Mouse (Mus musculus): Measurements from ENCODE around the gene Ebf1. TPM values are rescaled to one million over a fixed set of nuclear protein-coding genes. Genes with fewer than 3 reads are reported as not detected.

Ebf1 gene
- polyA plus RNA-seq, 1 experiment from 2014 or later: 113 TPM

- no peak overlapping the region for H3K4me2 ChIP-seq (ENCODE audit: low read depth)
- 70% methylated on average over 6 of the region's 6 CpGs for WGBS
- no peak for DNase-seq (ENCODE audit: low spot score)
- ATAC-seq (ENCODE audit: insufficient read depth, low FRiP score, low TSS enrichment): no peak
- no peak overlapping the region for H3K9ac ChIP-seq (ENCODE audit: low read length)
- no peaks in the 10 kb centered on the region for H3K9me3 ChIP-seq (ENCODE audit: control insufficient read depth, low read length)
- H3K4me3 ChIP-seq (ENCODE audit: low read depth, low read length): no peak overlapping the region
- 0 out of 2 replicates have a peak, but pooled peaks cover 3% of the 10 kb centered on the region for H3K4me1 ChIP-seq (ENCODE audit: control insufficient read depth, insufficient read depth, low read length)
- no peak overlapping the region for H3K27ac ChIP-seq (ENCODE audit: low read depth, low read length)
- no peaks in the 10 kb centered on the region for H3K27me3 ChIP-seq (ENCODE audit: control insufficient read depth, insufficient read depth, low read length)
- H3K36me3 ChIP-seq (ENCODE audit: control insufficient read depth, insufficient read depth, low read length): no peaks in the 10 kb centered on the region
These were observed 366.8 kb downstream of the Ebf1 start for GRCm38 (mm10) chr11:44983961-44984360.

GRCm38 (mm10) chr11:44984381-44984780, 367.3 kb downstream of the Ebf1 start:
- ATAC-seq (ENCODE audit: insufficient read depth, low FRiP score, low TSS enrichment): no peak
- no peak overlapping the region for H3K27ac ChIP-seq (ENCODE audit: low read depth, low read length)
- no peak for DNase-seq (ENCODE audit: low spot score)
- no peaks in the 10 kb centered on the region for H3K27me3 ChIP-seq (ENCODE audit: control insufficient read depth, insufficient read depth, low read length)
- H3K9me3 ChIP-seq (ENCODE audit: control insufficient read depth, low read length): no peaks in the 10 kb centered on the region
- H3K36me3 ChIP-seq (ENCODE audit: control insufficient read depth, insufficient read depth, low read length): no peaks in the 10 kb centered on the region
- 38% methylated on average over 7 of the region's 7 CpGs for WGBS
- H3K9ac ChIP-seq (ENCODE audit: low read length): no peak overlapping the region
- no peak overlapping the region for H3K4me3 ChIP-seq (ENCODE audit: low read depth, low read length)
- 0 out of 2 replicates have a peak, but pooled peaks cover 3% of the 10 kb centered on the region for H3K4me1 ChIP-seq (ENCODE audit: control insufficient read depth, insufficient read depth, low read length)
- no peak overlapping the region for H3K4me2 ChIP-seq (ENCODE audit: low read depth)

- Histone ChIP-seq H3K9ac (ENCODE audit: low read length) (no peak overlapping the region), H3K27me3 (ENCODE audit: control insufficient read depth, insufficient read depth, low read length) (no peaks in the 10 kb centered on the region), H3K36me3 (ENCODE audit: control insufficient read depth, insufficient read depth, low read length) (no peaks in the 10 kb centered on the region), H3K4me1 (ENCODE audit: control insufficient read depth, insufficient read depth, low read length) (0 out of 2 replicates have a peak, but pooled peaks cover 3% of the 10 kb centered on the region), H3K4me3 (ENCODE audit: low read depth, low read length) (no peak overlapping the region), H3K27ac (ENCODE audit: low read depth, low read length) (no peak overlapping the region), H3K4me2 (ENCODE audit: low read depth) (no peak overlapping the region), H3K9me3 (ENCODE audit: control insufficient read depth, low read length) (no peaks in the 10 kb centered on the region)
- DNase-seq (ENCODE audit: low spot score) (no peak), ATAC-seq (ENCODE audit: insufficient read depth, low FRiP score, low TSS enrichment) (no peak)
- WGBS: 30% methylated on average over 4 of the region's 4 CpGs
These were observed 370.7 kb downstream of the Ebf1 start for GRCm38 (mm10) chr11:44987796-44988195.

GRCm38 (mm10) chr11:45002681-45003286, 385.7 kb downstream of the Ebf1 start:
- no peak overlapping the region for H3K4me3 ChIP-seq (ENCODE audit: low read depth, low read length)
- ATAC-seq (ENCODE audit: insufficient read depth, low FRiP score, low TSS enrichment): no peak
- H3K9ac ChIP-seq (ENCODE audit: low read length): no peak overlapping the region
- H3K27ac ChIP-seq (ENCODE audit: low read depth, low read length): no peak overlapping the region
- H3K4me2 ChIP-seq (ENCODE audit: low read depth): no peak overlapping the region
- DNase-seq (ENCODE audit: low spot score): no peak
- H3K4me1 ChIP-seq (ENCODE audit: control insufficient read depth, insufficient read depth, low read length): peaks cover 3% of the 10 kb centered on the region; the same call in 1 of the 2 replicates
- 64% methylated on average over 5 of the region's 5 CpGs for WGBS
- no peaks in the 10 kb centered on the region for H3K36me3 ChIP-seq (ENCODE audit: control insufficient read depth, insufficient read depth, low read length)
- H3K27me3 ChIP-seq (ENCODE audit: control insufficient read depth, insufficient read depth, low read length): no peaks in the 10 kb centered on the region
- no peaks in the 10 kb centered on the region for H3K9me3 ChIP-seq (ENCODE audit: control insufficient read depth, low read length)

GRCm38 (mm10) chr11:45003716-45004437, 386.8 kb downstream of the Ebf1 start:
- no peak for DNase-seq (ENCODE audit: low spot score)
- no peaks in the 10 kb centered on the region for H3K36me3 ChIP-seq (ENCODE audit: control insufficient read depth, insufficient read depth, low read length)
- H3K4me3 ChIP-seq (ENCODE audit: low read depth, low read length): no peak overlapping the region
- H3K27ac ChIP-seq (ENCODE audit: low read depth, low read length): no peak overlapping the region
- H3K9ac ChIP-seq (ENCODE audit: low read length): no peak overlapping the region
- H3K4me2 ChIP-seq (ENCODE audit: low read depth): no peak overlapping the region
- peaks cover 3% of the 10 kb centered on the region; the same call in 1 of the 2 replicates for H3K4me1 ChIP-seq (ENCODE audit: control insufficient read depth, insufficient read depth, low read length)
- H3K27me3 ChIP-seq (ENCODE audit: control insufficient read depth, insufficient read depth, low read length): no peaks in the 10 kb centered on the region
- 55% methylated on average over 9 of the region's 9 CpGs for WGBS
- no peaks in the 10 kb centered on the region for H3K9me3 ChIP-seq (ENCODE audit: control insufficient read depth, low read length)
- no peak for ATAC-seq (ENCODE audit: insufficient read depth, low FRiP score, low TSS enrichment)

- no peak overlapping the region for H3K4me2 ChIP-seq (ENCODE audit: low read depth)
- H3K36me3 ChIP-seq (ENCODE audit: control insufficient read depth, insufficient read depth, low read length): no peaks in the 10 kb centered on the region
- 0 out of 2 replicates have a peak, but pooled peaks have one; percentile 45 for ATAC-seq (ENCODE audit: insufficient read depth, low FRiP score, low TSS enrichment)
- no peaks in the 10 kb centered on the region for H3K9me3 ChIP-seq (ENCODE audit: control insufficient read depth, low read length)
- no peak overlapping the region for H3K9ac ChIP-seq (ENCODE audit: low read length)
- no peaks in the 10 kb centered on the region for H3K27me3 ChIP-seq (ENCODE audit: control insufficient read depth, insufficient read depth, low read length)
- peaks cover 3% of the 10 kb centered on the region; the same call in 1 of the 2 replicates for H3K4me1 ChIP-seq (ENCODE audit: control insufficient read depth, insufficient read depth, low read length)
- H3K27ac ChIP-seq (ENCODE audit: low read depth, low read length): no peak overlapping the region
- peak; percentile 24 for DNase-seq (ENCODE audit: low spot score)
- 39% methylated on average over 11 of the region's 11 CpGs for WGBS
- no peak overlapping the region for H3K4me3 ChIP-seq (ENCODE audit: low read depth, low read length)
These were observed 390.2 kb downstream of the Ebf1 start for GRCm38 (mm10) chr11:45007311-45007710.

GRCm38 (mm10) chr11:45008078-45008477, 391.0 kb downstream of the Ebf1 start:
- no peaks in the 10 kb centered on the region for H3K36me3 ChIP-seq (ENCODE audit: control insufficient read depth, insufficient read depth, low read length)
- no peak overlapping the region for H3K9ac ChIP-seq (ENCODE audit: low read length)
- 3% methylated on average over 7 of the region's 7 CpGs for WGBS
- H3K4me3 ChIP-seq (ENCODE audit: low read depth, low read length): no peak overlapping the region
- H3K27me3 ChIP-seq (ENCODE audit: control insufficient read depth, insufficient read depth, low read length): no peaks in the 10 kb centered on the region
- H3K4me1 ChIP-seq (ENCODE audit: control insufficient read depth, insufficient read depth, low read length): peaks cover 3% of the 10 kb centered on the region; the same call in 1 of the 2 replicates
- no peaks in the 10 kb centered on the region for H3K9me3 ChIP-seq (ENCODE audit: control insufficient read depth, low read length)
- peak; percentile 69; the same call in 1 of the 2 replicates for ATAC-seq (ENCODE audit: insufficient read depth, low FRiP score, low TSS enrichment)
- H3K4me2 ChIP-seq (ENCODE audit: low read depth): no peak overlapping the region
- DNase-seq (ENCODE audit: low spot score): peak; percentile 84
- H3K27ac ChIP-seq (ENCODE audit: low read depth, low read length): no peak overlapping the region

GRCm38 (mm10) chr11:45008760-45009159, 391.6 kb downstream of the Ebf1 start:
- no peaks in the 10 kb centered on the region for H3K36me3 ChIP-seq (ENCODE audit: control insufficient read depth, insufficient read depth, low read length)
- no peak overlapping the region for H3K9ac ChIP-seq (ENCODE audit: low read length)
- H3K4me3 ChIP-seq (ENCODE audit: low read depth, low read length): no peak overlapping the region
- peaks cover 3% of the 10 kb centered on the region; the same call in 1 of the 2 replicates for H3K4me1 ChIP-seq (ENCODE audit: control insufficient read depth, insufficient read depth, low read length)
- no peaks in the 10 kb centered on the region for H3K27me3 ChIP-seq (ENCODE audit: control insufficient read depth, insufficient read depth, low read length)
- WGBS: 97% methylated on average over 5 of the region's 5 CpGs
- H3K4me2 ChIP-seq (ENCODE audit: low read depth): no peak overlapping the region
- ATAC-seq (ENCODE audit: insufficient read depth, low FRiP score, low TSS enrichment): no peak
- no peak for DNase-seq (ENCODE audit: low spot score)
- H3K27ac ChIP-seq (ENCODE audit: low read depth, low read length): no peak overlapping the region
- no peaks in the 10 kb centered on the region for H3K9me3 ChIP-seq (ENCODE audit: control insufficient read depth, low read length)

- no peak for ATAC-seq (ENCODE audit: insufficient read depth, low FRiP score, low TSS enrichment)
- 97% methylated on average over 1 of the region's 1 CpGs for WGBS
These were observed 395.0 kb downstream of the Ebf1 start for GRCm38 (mm10) chr11:45012081-45012480.

More at GRCm38 (mm10) chr11:45012081-45012480, 395.0 kb downstream of the Ebf1 start:
- no peak overlapping the region for H3K27ac ChIP-seq (ENCODE audit: low read depth, low read length)
- no peaks in the 10 kb centered on the region for H3K36me3 ChIP-seq (ENCODE audit: control insufficient read depth, insufficient read depth, low read length)
- no peak overlapping the region for H3K9ac ChIP-seq (ENCODE audit: low read length)
- H3K27me3 ChIP-seq (ENCODE audit: control insufficient read depth, insufficient read depth, low read length): no peaks in the 10 kb centered on the region
- H3K4me3 ChIP-seq (ENCODE audit: low read depth, low read length): no peak overlapping the region
- DNase-seq (ENCODE audit: low spot score): no peak
- H3K4me1 ChIP-seq (ENCODE audit: control insufficient read depth, insufficient read depth, low read length): 0 out of 2 replicates have a peak, but pooled peaks cover 3% of the 10 kb centered on the region
- no peak overlapping the region for H3K4me2 ChIP-seq (ENCODE audit: low read depth)
- no peaks in the 10 kb centered on the region for H3K9me3 ChIP-seq (ENCODE audit: control insufficient read depth, low read length)
